Mouse (Mus musculus) limb, embryonic 15.5 days (tissue): ENCODE results near the gene D130043K22Rik. TPM values are rescaled to one million over a fixed set of nuclear protein-coding genes. Genes with fewer than 3 reads are reported as not detected.

Experiments
- ATAC-seq: fragments of 200-750 bp; cut with Nextera tagmentation; 2 replicates; pipeline ENCODE4 v1.8.0; 2017; ENCODE audit warnings: low read depth, moderate TSS enrichment; ENCODE audit not compliant: insufficient number of reproducible peaks, low FRiP score, low TSS enrichment
- H3K27ac ChIP-seq: fragments of 300-500 bp; sonication (generic); 2 replicates; pipeline ENCODE4 v1.5.1; 2015; ENCODE audit warnings: moderate library complexity, mild to moderate bottlenecking, inconsistent platforms
- H3K27me3 ChIP-seq: fragments of 300-500 bp; sonication (generic); 2 replicates; pipeline ENCODE4 v1.6.1; 2015; ENCODE audit warnings: inconsistent platforms
- H3K36me3 ChIP-seq: fragments of 300-500 bp; sonication (generic); 2 replicates; pipeline ENCODE4 v1.6.1; 2015; ENCODE audit warnings: inconsistent platforms
- H3K4me1 ChIP-seq: fragments of 300-500 bp; sonication (generic); 2 replicates; pipeline ENCODE4 v1.6.1; 2015; ENCODE audit warnings: inconsistent platforms
- H3K4me2 ChIP-seq: fragments of 300-500 bp; sonication (generic); 2 replicates; pipeline ENCODE4 v1.6.1; 2015; ENCODE audit warnings: mild to moderate bottlenecking, inconsistent platforms
- H3K4me3 ChIP-seq: fragments of 300-500 bp; sonication (generic); 2 replicates; pipeline ENCODE4 v1.5.1; 2015; ENCODE audit warnings: mild to moderate bottlenecking, inconsistent platforms
- H3K9ac ChIP-seq: fragments of 300-500 bp; sonication (generic); 2 replicates; pipeline ENCODE4 v1.6.1; 2015; ENCODE audit warnings: inconsistent platforms
- H3K9me3 ChIP-seq: fragments of 300-500 bp; sonication (generic); 2 replicates; pipeline ENCODE4 v1.6.1; 2016; ENCODE audit warnings: inconsistent platforms
- WGBS: fragments of 180-500 bp; shearing (Covaris S2); methylation state at CpG from one replicate; pipeline ENCODE4 v1.1.7; 2015; 5-methylcytosine and 5-hydroxymethylcytosine counted together
- polyA plus RNA-seq: library from polyadenylated mRNA; unstranded; fragments of >200 nt; fragmentation: Nextera tagmentation; extraction: Ambion mirVana; gene quantifications from 2 replicates; pipeline ENCODE4 v1.2.1, GENCODE M21; 2015

The D130043K22Rik gene
- polyA plus RNA-seq, 1 experiment from 2014 or later: 0.04 TPM

DNA sequence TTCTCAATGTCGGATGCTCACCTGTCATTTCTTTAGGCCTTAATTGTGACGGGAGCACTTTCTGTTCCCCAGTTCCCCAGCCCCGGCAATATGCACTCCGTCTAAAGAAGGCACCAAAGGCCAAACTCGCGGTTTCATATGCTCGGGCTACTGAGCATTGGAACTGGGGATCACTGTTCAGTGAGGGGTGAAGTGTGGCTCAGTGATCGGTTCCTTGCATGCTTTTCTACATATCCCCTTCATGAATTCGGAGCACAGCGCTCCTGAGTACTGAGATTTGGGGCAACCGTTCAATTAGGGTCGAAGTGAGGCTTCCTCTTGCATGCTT lies 92.9 kb downstream of the D130043K22Rik start:
- H3K27me3 ChIP-seq: no peaks in the 10 kb centered on the region
- peak overlapping the region; percentile 90 for H3K9ac ChIP-seq
- H3K4me1 ChIP-seq: peaks cover 13% of the 10 kb centered on the region; the same call in 1 of the 2 replicates
- H3K4me3 ChIP-seq: peak overlapping the region; percentile 88
- H3K27ac ChIP-seq: 0 out of 2 replicates have a peak overlapping the region, but pooled peaks have one; percentile 87
- no peaks in the 10 kb centered on the region for H3K36me3 ChIP-seq
- no peaks in the 10 kb centered on the region for H3K9me3 ChIP-seq
- 14% methylated on average over 12 of the region's 12 CpGs for WGBS
- H3K4me2 ChIP-seq: peak overlapping the region; percentile 79
- no peak for ATAC-seq

DNA sequence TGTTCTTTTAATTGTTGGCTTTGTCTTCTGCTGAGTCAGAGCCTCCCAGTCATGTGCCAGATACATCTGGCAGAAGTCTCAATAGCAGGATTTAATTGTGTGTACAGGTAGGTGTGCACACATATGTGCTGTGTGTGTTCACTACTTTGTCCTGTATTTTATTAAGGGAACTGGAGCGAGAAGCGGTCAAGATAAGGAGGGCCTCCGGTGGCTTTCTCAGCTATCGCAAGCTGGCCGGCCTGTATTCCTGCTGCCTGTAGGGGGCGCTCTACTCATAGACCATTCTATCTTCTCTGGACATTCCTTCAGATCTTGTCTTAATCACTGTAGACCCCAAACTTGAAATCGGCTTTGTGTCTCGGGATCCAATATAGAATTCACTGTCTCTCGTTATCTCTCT lies 93.7 kb downstream of the D130043K22Rik start:
- no peaks in the 10 kb centered on the region for H3K27me3 ChIP-seq
- H3K9me3 ChIP-seq: no peaks in the 10 kb centered on the region
- H3K4me2 ChIP-seq: no peak overlapping the region
- H3K4me3 ChIP-seq: no peak overlapping the region
- no peak overlapping the region for H3K9ac ChIP-seq
- no peak for ATAC-seq
- 39% methylated on average over 9 of the region's 9 CpGs for WGBS
- peaks cover 10% of the 10 kb centered on the region; the same call in 1 of the 2 replicates for H3K4me1 ChIP-seq
- no peaks in the 10 kb centered on the region for H3K36me3 ChIP-seq
- H3K27ac ChIP-seq: no peak overlapping the region

DNA sequence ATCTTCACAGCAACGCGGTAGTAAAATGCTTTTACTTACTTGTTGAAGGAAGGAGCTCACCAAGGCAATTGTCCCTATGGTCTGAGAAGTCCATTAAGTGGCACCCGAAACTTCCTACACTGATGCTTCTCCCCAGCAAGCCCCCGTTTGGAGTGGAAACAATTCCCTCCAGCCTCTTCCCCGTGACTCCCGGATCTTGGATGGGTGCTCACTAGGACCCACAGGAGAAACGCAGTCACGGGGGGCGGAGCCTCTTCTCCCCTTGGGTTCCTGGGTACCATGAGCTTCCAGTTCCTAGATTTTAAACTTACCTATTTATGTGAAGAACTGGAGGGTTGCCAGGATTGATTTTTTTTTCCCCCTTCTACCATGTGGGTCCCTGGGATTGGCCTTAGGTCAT lies 94.5 kb downstream of the D130043K22Rik start:
- Histone ChIP-seq H3K27me3 (no peaks in the 10 kb centered on the region), H3K4me2 (no peak overlapping the region), H3K36me3 (no peaks in the 10 kb centered on the region), H3K4me1 (peaks cover 10% of the 10 kb centered on the region; the same call in 1 of the 2 replicates), H3K27ac (no peak overlapping the region), H3K4me3 (no peak overlapping the region), H3K9ac (no peak overlapping the region), H3K9me3 (no peaks in the 10 kb centered on the region)
- no peak for ATAC-seq
- WGBS: 88% methylated on average over 9 of the region's 9 CpGs

DNA sequence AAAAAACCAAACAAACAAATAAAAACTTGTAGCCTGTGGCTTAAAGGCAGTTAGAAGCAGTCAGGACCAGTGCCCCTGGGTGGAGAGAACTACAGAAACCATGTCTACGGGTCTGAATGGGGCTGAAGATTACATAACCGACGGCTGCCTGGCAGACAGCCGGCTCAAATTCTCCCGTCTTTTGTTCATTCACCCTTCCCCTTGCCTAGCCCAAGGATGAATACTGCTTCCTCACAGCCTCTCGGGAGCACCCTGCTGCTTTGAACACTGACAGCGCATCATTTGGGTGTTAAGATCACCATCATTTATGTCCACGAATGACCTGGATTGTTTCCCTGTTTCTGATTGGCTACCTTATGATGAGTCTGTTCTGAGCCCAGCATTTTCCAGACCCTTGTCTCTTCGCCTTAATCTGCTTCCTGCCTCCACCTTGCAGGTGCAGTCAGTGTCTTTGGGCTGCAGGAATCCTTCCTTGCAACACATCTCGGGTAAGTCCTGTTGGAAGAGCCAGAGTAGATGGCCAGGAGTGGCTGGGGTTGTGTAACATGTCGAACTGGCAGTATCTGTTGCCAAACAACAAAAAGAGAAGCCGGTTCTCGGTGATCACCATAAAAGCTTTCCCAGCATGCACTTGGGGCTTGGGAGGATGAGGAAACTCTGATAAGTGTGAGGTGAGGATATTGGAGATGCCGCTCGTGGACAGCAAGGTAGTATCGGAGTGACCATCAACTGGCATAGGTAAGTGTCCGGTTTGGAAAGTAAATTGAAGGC lies 97.8 kb downstream of the D130043K22Rik start, which contains the start of gene Gpld1:
Gpld1 (plus strand) TSS at position 641 of the 771 bp plus-strand sequence.
- Histone ChIP-seq H3K4me2 (no peak within 1 kb of the TSS), H3K9me3 (no peaks in the 10 kb centered on the region), H3K4me1 (peaks cover 9% of the 10 kb centered on the region; the same call in 1 of the 2 replicates), H3K4me3 (no peak within 1 kb of the TSS), H3K27me3 (no peaks in the 10 kb centered on the region), H3K9ac (no peak within 1 kb of the TSS), H3K27ac (no peak within 1 kb of the TSS), H3K36me3 (no peaks in the 10 kb centered on the region)
- no peak for ATAC-seq
- WGBS: 60% methylated on average over 17 of the region's 17 CpGs

DNA sequence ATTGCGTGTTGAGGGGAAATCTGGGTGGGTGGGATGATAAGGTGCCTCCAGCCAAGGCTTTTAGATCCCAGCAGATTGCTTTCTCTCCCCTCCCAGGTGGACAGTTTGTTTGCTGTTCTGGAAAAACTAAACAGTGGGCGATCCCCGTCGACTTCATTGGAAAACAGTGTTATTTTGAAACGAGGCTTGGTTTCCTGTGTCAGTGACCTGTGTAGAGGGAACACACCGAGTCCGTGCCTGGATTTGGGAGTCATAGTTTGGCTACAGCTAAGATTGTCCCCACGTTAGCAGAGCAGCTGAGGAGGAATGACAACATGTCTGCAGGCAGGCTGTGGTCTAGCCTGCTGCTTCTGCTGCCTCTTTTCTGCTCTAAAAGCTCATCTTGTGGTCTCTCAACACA lies 98.4 kb downstream of the D130043K22Rik start:
- H3K9ac ChIP-seq: no peak overlapping the region
- no peak overlapping the region for H3K4me2 ChIP-seq
- H3K27me3 ChIP-seq: no peaks in the 10 kb centered on the region
- H3K36me3 ChIP-seq: no peaks in the 10 kb centered on the region
- no peak overlapping the region for H3K27ac ChIP-seq
- whole genome bisulfite sequencing: 77% methylated on average over 8 of the region's 8 CpGs
- H3K4me3 ChIP-seq: no peak overlapping the region
- no peak for ATAC-seq
- H3K4me1 ChIP-seq: 0 out of 2 replicates have a peak, but pooled peaks cover 3% of the 10 kb centered on the region
- H3K9me3 ChIP-seq: no peaks in the 10 kb centered on the region

DNA sequence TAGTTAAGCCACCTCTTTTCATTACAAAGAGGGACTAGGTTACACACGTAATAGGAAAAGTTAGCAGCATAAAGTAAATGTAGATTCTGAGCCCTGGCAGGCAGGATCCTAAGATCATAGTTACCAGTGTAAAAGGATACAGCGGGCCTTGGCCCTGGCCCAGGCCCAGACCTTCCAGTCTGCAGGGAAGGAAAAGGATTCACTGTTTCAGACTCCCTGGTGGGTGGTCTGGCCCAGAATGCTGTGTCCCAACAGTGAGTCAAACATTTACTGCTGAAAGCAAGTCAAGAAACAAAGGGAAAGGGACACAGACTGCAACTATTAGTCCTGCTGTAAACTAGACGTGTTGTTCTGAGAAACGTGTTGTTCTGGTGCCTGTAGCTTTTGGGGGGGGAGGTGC lies 100.6 kb downstream of the D130043K22Rik start:
- Histone ChIP-seq H3K36me3 (no peaks in the 10 kb centered on the region), H3K27ac (no peak overlapping the region), H3K27me3 (no peaks in the 10 kb centered on the region), H3K4me3 (no peak overlapping the region), H3K9me3 (no peaks in the 10 kb centered on the region), H3K9ac (no peak overlapping the region), H3K4me2 (no peak overlapping the region), H3K4me1 (no peaks in the 10 kb centered on the region)
- ATAC-seq: 0 out of 2 replicates have a peak, but pooled peaks have one; percentile 30
- 17% methylated on average over 4 of the region's 4 CpGs for WGBS

DNA sequence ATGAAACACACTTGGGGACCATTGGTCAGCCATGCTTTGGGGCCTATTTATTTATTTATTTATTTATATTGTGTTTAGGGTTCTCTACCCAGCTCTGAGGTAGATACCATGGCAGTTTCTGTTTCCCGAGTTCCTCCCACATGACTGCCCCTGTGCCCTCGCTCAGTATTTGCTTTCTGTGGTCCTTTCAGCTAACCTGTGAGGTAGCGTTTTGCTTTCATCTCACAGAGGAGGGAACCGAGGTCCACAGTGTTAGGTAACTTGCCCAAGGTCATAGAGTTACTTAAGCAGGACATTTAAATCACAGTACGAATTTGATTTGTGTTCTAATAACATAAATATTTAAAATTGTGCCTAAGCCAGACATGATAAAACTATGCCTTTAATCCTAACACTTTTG lies 102.2 kb downstream of the D130043K22Rik start:
- WGBS: 87% methylated on average over 5 of the region's 5 CpGs
- no peak overlapping the region for H3K4me2 ChIP-seq
- no peaks in the 10 kb centered on the region for H3K27me3 ChIP-seq

DNA sequence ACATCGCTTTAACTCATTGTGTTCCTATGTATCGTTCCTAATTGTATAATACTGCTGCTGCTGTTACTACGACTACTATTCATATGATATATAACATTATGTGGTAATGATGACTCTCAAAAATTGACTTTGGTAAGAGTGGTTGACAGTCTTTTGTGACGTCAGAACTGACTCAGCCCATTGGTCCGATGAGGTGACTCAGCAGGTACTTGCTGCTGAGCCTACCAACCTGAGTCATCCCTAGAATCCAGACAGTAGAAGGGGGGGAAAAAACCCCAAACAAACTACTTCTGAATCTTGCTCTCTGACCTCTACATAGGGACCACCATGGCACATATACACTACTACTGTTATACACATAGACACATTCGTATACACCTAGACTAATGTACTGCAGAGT lies 103.9 kb downstream of the D130043K22Rik start:
- Histone ChIP-seq H3K27me3 (no peaks in the 10 kb centered on the region), H3K4me1 (no peaks in the 10 kb centered on the region), H3K9ac (no peak overlapping the region), H3K9me3 (no peaks in the 10 kb centered on the region), H3K36me3 (no peaks in the 10 kb centered on the region), H3K4me3 (no peak overlapping the region), H3K27ac (no peak overlapping the region), H3K4me2 (no peak overlapping the region)
- no peak for ATAC-seq
- 90% methylated on average over 6 of the region's 6 CpGs for WGBS

More for the DNA sequence above, 102.2 kb downstream of the D130043K22Rik start:
- H3K4me3 ChIP-seq: no peak overlapping the region
- no peaks in the 10 kb centered on the region for H3K4me1 ChIP-seq
- H3K36me3 ChIP-seq: no peaks in the 10 kb centered on the region
- H3K9me3 ChIP-seq: no peaks in the 10 kb centered on the region
- H3K27ac ChIP-seq: no peak overlapping the region
- no peak overlapping the region for H3K9ac ChIP-seq
- ATAC-seq: no peak

Other genes with a start within 250 kb of the D130043K22Rik start
- gene Armh2, start 103.9 kb upstream of the D130043K22Rik start, polyA plus RNA-seq: not detected in 2 replicates
- gene Gmnn, start 83.2 kb upstream of the D130043K22Rik start, polyA plus RNA-seq: 72.6 and 73.7 TPM in 2 replicates
- 14.1 and 15.0 TPM in 2 replicates for gene BC005537, start 43.5 kb upstream of the D130043K22Rik start, polyA plus RNA-seq
- gene Acot13, start 13.6 kb upstream of the D130043K22Rik start, polyA plus RNA-seq: 66.3 and 75.3 TPM in 2 replicates
- 44.3 and 46.2 TPM in 2 replicates for gene Tdp2, start 13.5 kb upstream of the D130043K22Rik start, polyA plus RNA-seq
- 4.0 and 4.8 TPM in 2 replicates for gene Aldh5a1, start 92.5 kb downstream of the D130043K22Rik start, polyA plus RNA-seq
- gene Gpld1, start 98.0 kb downstream of the D130043K22Rik start, polyA plus RNA-seq: 4.6 and 5.6 TPM in 2 replicates
- 12.9 and 15.2 TPM in 2 replicates for gene Mrs2, start 175.2 kb downstream of the D130043K22Rik start, polyA plus RNA-seq
- gene Dcdc2a, start 210.9 kb downstream of the D130043K22Rik start, polyA plus RNA-seq: 0.31 and 0.45 TPM in 2 replicates